Mouse (Mus musculus) limb, embryonic 15.5 days (tissue): ENCODE measurements at regions not wholly inside any gene's neighbourhood (a gene's known extent, or its start where the extent isn't known, plus 50 kb on each side); places are given as distances from the start of the nearest gene placed in this dataset.

Source experiments
- ATAC-seq: fragments of 200-750 bp; cut with Nextera tagmentation; 2 replicates; pipeline ENCODE4 v1.8.0; 2017; ENCODE audit warnings: low read depth, moderate TSS enrichment; ENCODE audit not compliant: insufficient number of reproducible peaks, low FRiP score, low TSS enrichment
- H3K27ac ChIP-seq: fragments of 300-500 bp; sonication (generic); 2 replicates; pipeline ENCODE4 v1.5.1; 2015; ENCODE audit warnings: moderate library complexity, mild to moderate bottlenecking, inconsistent platforms
- H3K27me3 ChIP-seq: fragments of 300-500 bp; sonication (generic); 2 replicates; pipeline ENCODE4 v1.6.1; 2015; ENCODE audit warnings: inconsistent platforms
- H3K36me3 ChIP-seq: fragments of 300-500 bp; sonication (generic); 2 replicates; pipeline ENCODE4 v1.6.1; 2015; ENCODE audit warnings: inconsistent platforms
- H3K4me1 ChIP-seq: fragments of 300-500 bp; sonication (generic); 2 replicates; pipeline ENCODE4 v1.6.1; 2015; ENCODE audit warnings: inconsistent platforms
- H3K4me2 ChIP-seq: fragments of 300-500 bp; sonication (generic); 2 replicates; pipeline ENCODE4 v1.6.1; 2015; ENCODE audit warnings: mild to moderate bottlenecking, inconsistent platforms
- H3K4me3 ChIP-seq: fragments of 300-500 bp; sonication (generic); 2 replicates; pipeline ENCODE4 v1.5.1; 2015; ENCODE audit warnings: mild to moderate bottlenecking, inconsistent platforms
- H3K9ac ChIP-seq: fragments of 300-500 bp; sonication (generic); 2 replicates; pipeline ENCODE4 v1.6.1; 2015; ENCODE audit warnings: inconsistent platforms
- H3K9me3 ChIP-seq: fragments of 300-500 bp; sonication (generic); 2 replicates; pipeline ENCODE4 v1.6.1; 2016; ENCODE audit warnings: inconsistent platforms
- WGBS: fragments of 180-500 bp; shearing (Covaris S2); methylation state at CpG from one replicate; pipeline ENCODE4 v1.1.7; 2015; 5-methylcytosine and 5-hydroxymethylcytosine counted together

GRCm38 (mm10) chr15:62189565-62190181, 1266.9 kb upstream of the A1bg start:
- Histone ChIP-seq H3K4me1 (no peaks in the 10 kb centered on the region), H3K9ac (no peak overlapping the region), H3K9me3 (no peaks in the 10 kb centered on the region), H3K4me3 (no peak overlapping the region), H3K27ac (no peak overlapping the region), H3K27me3 (no peaks in the 10 kb centered on the region), H3K36me3 (no peaks in the 10 kb centered on the region), H3K4me2 (no peak overlapping the region)
- no peak for ATAC-seq
- WGBS, result 82% methylated on average over 14 of the region's 14 CpGs

DNA sequence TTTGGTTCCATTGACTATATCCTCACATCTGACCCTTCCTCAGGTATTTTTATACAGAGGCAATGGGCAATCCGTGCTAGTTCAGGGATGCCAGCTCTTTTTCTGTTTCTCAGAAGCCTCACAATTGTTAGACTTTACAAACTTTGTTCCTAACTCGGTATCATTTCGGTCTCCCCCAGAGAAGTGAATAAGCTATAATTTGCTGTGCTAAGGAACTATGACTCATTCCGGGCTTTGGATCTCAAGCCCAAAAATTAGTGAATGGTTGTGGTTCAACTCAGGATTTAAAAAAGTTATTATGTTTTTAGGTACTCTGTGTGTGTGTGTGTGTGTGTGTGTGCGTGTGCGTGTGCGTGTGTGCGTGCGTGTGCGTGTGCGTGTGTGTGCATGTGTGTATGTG, 1263.7 kb upstream of the A1bg start:
- Histone ChIP-seq H3K4me2 (no peak overlapping the region), H3K9ac (no peak overlapping the region), H3K4me3 (no peak overlapping the region), H3K27ac (no peak overlapping the region), H3K36me3 (no peaks in the 10 kb centered on the region), H3K4me1 (no peaks in the 10 kb centered on the region), H3K27me3 (no peaks in the 10 kb centered on the region), H3K9me3 (no peaks in the 10 kb centered on the region)
- ATAC-seq, result no peak
- WGBS, result 95% methylated on average over 11 of the region's 11 CpGs

DNA sequence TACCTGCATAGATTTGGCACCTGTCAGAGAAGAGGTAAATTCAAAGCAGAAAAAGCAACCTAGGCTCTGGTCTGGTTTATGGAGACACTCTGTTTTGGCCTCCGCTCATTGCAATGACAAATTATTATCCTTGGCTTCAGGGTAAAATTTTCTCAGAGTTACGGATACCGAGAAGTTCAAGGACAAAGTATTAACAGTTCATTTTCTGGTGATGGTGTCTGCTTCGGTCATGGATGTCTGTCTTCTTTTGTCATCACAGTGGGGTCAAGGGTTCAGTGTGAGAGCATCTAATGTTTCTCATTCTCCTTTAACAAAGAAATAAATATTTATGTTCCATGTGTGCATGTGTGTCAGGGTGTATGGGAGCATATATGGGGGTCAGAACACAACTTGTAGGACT, 1261.0 kb upstream of the A1bg start:
- 90% methylated on average over 4 of the region's 4 CpGs for WGBS
- Histone ChIP-seq H3K4me3 (no peak overlapping the region), H3K4me1 (no peaks in the 10 kb centered on the region), H3K4me2 (no peak overlapping the region), H3K9me3 (no peaks in the 10 kb centered on the region), H3K27ac (no peak overlapping the region), H3K9ac (no peak overlapping the region), H3K27me3 (no peaks in the 10 kb centered on the region), H3K36me3 (no peaks in the 10 kb centered on the region)
- ATAC-seq, result no peak

DNA sequence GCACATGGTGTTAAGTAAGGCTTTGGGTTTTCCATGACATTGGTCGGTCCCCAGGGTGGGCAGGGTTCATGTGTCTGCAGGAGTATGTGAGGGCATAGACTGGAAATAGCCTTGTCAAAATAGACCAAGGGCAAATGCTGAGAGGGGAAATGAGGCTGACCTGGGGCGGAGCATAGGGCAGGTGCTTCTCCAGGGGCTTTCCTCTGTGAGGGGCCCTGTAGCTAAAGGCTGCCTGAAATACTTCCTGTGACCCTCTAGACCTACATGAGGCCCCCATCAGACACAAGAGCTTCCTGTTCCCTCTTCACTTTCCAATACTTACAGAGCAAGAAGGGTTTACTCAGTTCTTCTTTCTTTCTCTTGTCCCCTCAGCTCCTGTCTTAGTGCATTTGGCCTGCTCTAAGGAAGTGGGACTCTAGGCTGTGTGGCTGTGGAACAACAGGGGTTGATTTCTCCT, 1258.7 kb upstream of the A1bg start:
- Histone ChIP-seq H3K36me3 (no peaks in the 10 kb centered on the region), H3K4me3 (no peak overlapping the region), H3K27ac (no peak overlapping the region), H3K4me1 (no peaks in the 10 kb centered on the region), H3K9me3 (no peaks in the 10 kb centered on the region), H3K4me2 (no peak overlapping the region), H3K9ac (no peak overlapping the region), H3K27me3 (no peaks in the 10 kb centered on the region)
- ATAC-seq, result no peak
- WGBS, result 93% methylated on average over 2 of the region's 2 CpGs

DNA sequence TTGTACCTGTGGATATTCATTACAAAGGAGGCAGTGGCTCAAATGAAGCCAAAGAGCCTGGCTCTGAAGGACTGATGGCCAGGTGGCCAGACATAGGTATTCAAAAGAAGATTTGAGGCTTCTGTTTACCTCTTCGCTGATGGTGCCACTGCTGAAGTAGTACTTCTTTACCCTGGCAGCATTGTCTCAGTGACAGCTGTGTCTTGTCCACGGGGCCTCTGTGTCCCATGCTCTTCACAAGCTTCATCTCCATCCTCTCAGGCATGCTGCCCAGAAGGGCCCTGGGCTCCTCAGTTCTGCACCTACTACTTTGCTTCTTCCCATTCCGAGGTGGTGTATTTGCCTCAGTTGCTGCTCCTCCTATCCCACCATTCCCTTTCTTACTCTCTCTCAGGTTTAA, 1257.9 kb upstream of the A1bg start:
- no peak for ATAC-seq
- WGBS, result 95% methylated on average over 3 of the region's 3 CpGs
- Histone ChIP-seq H3K27me3 (no peaks in the 10 kb centered on the region), H3K9me3 (no peaks in the 10 kb centered on the region), H3K9ac (no peak overlapping the region), H3K36me3 (no peaks in the 10 kb centered on the region), H3K4me2 (no peak overlapping the region), H3K4me1 (no peaks in the 10 kb centered on the region), H3K4me3 (no peak overlapping the region), H3K27ac (no peak overlapping the region)

DNA sequence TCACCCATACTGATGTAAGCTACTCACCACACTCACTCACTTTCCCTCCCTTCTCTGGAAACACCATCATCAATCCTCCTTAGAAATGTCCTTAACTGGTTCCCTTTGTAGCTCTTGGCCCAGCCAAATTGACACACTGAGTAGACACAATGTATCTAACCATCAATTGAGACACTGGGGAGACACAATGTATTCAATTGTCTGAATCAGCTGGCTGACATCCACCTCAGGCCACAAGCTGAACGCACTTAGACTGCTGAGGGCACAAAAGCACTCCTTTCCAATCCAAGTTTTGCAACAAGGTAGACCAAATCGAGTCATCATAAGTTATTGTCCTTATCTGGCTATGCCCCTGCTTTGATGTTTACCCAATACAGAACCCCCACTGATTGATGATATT, 1257.0 kb upstream of the A1bg start:
- no peak overlapping the region for H3K27ac ChIP-seq
- WGBS, result 78% methylated on average over 2 of the region's 2 CpGs
- no peaks in the 10 kb centered on the region for H3K9me3 ChIP-seq
- no peaks in the 10 kb centered on the region for H3K27me3 ChIP-seq
- H3K4me1 ChIP-seq, result no peaks in the 10 kb centered on the region
- no peak overlapping the region for H3K4me3 ChIP-seq
- H3K9ac ChIP-seq, result no peak overlapping the region
- ATAC-seq, result no peak
- H3K4me2 ChIP-seq, result no peak overlapping the region
- H3K36me3 ChIP-seq, result no peaks in the 10 kb centered on the region

- WGBS, result 41% methylated on average over 6 of the region's 6 CpGs
- no peak for ATAC-seq
- H3K36me3 ChIP-seq, result no peaks in the 10 kb centered on the region
- no peak overlapping the region for H3K27ac ChIP-seq
- no peak overlapping the region for H3K9ac ChIP-seq
- H3K9me3 ChIP-seq, result no peaks in the 10 kb centered on the region
- H3K4me3 ChIP-seq, result no peak overlapping the region
- H3K4me1 ChIP-seq, result no peaks in the 10 kb centered on the region
- H3K4me2 ChIP-seq, result no peak overlapping the region
- no peaks in the 10 kb centered on the region for H3K27me3 ChIP-seq
Measured at GRCm38 (mm10) chr15:62178568-62178967, 1255.8 kb upstream of the A1bg start.

GRCm38 (mm10) chr15:62177768-62178410, 1255.1 kb upstream of the A1bg start:
- H3K27me3 ChIP-seq, result no peaks in the 10 kb centered on the region
- H3K4me2 ChIP-seq, result no peak overlapping the region
- H3K4me3 ChIP-seq, result no peak overlapping the region
- no peaks in the 10 kb centered on the region for H3K9me3 ChIP-seq
- no peak overlapping the region for H3K27ac ChIP-seq
- WGBS, result 82% methylated on average over 9 of the region's 9 CpGs
- H3K4me1 ChIP-seq, result no peaks in the 10 kb centered on the region
- no peaks in the 10 kb centered on the region for H3K36me3 ChIP-seq
- H3K9ac ChIP-seq, result no peak overlapping the region
- ATAC-seq, result no peak

DNA sequence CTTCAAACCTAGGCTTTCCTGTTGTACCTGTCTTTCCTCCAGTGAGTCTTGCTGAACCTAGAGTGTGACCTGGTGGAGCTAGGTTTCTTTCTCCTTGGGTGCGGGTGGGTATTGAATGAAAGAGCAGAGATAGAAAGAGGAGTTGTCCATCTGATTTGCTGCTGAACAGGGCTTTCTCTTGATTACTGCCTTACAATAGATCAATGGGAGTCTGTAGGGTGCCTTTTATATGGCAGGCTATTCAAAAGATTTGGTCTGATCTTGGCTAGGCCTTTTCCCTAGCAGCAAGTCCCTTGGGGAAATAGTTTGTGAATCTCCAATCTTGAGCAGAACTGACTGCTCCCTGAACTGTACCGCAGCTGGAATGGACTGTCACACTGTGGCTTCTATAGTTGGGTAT, 1253.3 kb upstream of the A1bg start:
- Histone ChIP-seq H3K9me3 (no peaks in the 10 kb centered on the region), H3K27me3 (no peaks in the 10 kb centered on the region), H3K4me2 (no peak overlapping the region), H3K9ac (no peak overlapping the region), H3K4me1 (no peaks in the 10 kb centered on the region), H3K4me3 (no peak overlapping the region), H3K36me3 (no peaks in the 10 kb centered on the region), H3K27ac (no peak overlapping the region)
- ATAC-seq, result no peak
- 85% methylated on average over 2 of the region's 2 CpGs for WGBS

DNA sequence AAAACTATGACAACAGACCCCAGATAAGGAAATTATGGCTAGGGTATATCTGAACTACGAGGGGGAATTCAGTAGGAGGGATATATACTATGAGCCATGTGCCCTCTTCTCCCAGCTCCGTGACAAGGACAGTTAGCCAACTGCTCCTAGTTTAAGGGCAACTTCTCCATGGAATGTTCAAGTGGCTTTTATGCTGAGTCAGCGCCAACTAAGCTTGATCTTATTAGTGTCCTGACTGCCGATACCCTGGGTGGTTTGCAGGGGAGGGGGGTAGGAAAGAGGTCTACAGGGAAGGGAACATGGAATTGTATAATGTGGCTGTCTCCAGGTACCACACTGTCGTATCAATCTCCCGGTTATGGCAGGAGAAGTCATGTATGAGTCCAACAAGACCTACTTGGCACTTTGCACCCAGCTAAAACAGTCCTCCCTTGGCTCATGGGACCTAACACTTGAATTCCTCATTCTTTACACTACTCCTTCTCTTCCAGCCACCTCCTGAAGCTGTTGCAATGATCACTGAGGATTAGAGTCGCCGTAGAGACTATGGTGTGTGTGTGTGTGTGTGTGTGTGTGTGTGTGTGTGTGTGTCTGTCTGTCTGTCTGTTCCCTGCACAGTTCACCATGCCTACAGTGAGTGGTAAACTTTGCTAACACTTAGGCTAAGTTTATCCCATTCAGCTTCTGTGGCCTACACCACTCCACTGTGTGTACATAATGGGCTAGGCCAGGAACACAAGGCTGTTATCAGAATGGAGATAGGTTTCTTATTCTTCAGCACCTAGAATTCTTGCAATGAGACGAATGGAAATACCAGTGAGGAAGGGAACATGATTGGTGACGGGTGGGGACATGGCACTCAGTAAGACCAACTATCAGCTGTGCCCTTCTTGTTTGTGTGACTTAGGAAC, 1251.1 kb upstream of the A1bg start:
- Histone ChIP-seq H3K4me2 (no peak overlapping the region), H3K27ac (no peak overlapping the region), H3K9ac (no peak overlapping the region), H3K27me3 (no peaks in the 10 kb centered on the region), H3K36me3 (no peaks in the 10 kb centered on the region), H3K9me3 (no peaks in the 10 kb centered on the region), H3K4me3 (no peak overlapping the region), H3K4me1 (no peaks in the 10 kb centered on the region)
- ATAC-seq, result no peak
- 88% methylated on average over 10 of the region's 10 CpGs for WGBS

DNA sequence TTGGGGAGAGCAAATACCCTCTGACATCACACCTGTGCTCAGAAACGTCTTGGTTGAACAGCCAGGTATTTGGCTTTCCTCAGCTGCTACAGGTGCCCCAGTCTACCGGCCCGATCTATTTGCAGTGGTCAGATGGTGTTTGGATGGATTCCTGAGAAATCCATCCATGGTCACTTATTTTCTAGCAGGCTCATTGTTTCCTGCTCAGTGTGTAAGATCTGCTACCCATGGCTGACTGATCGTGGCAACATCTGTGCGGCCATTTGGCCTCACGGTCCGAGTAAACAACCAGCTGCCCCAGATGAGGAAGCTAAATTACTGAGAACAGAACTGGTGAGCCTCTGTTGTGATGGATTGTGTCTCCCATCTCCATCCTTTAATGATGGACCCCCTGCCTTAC, 1248.8 kb upstream of the A1bg start:
- H3K4me1 ChIP-seq, result no peaks in the 10 kb centered on the region
- 61% methylated on average over 7 of the region's 7 CpGs for WGBS
- no peaks in the 10 kb centered on the region for H3K27me3 ChIP-seq
- no peaks in the 10 kb centered on the region for H3K9me3 ChIP-seq
- no peak overlapping the region for H3K4me2 ChIP-seq
- no peak overlapping the region for H3K4me3 ChIP-seq
- H3K36me3 ChIP-seq, result no peaks in the 10 kb centered on the region
- no peak for ATAC-seq
- H3K27ac ChIP-seq, result no peak overlapping the region
- H3K9ac ChIP-seq, result no peak overlapping the region

- H3K9ac ChIP-seq, result no peak overlapping the region
- no peaks in the 10 kb centered on the region for H3K27me3 ChIP-seq
- H3K4me3 ChIP-seq, result no peak overlapping the region
- no peak overlapping the region for H3K4me2 ChIP-seq
- H3K27ac ChIP-seq, result no peak overlapping the region
- no peaks in the 10 kb centered on the region for H3K36me3 ChIP-seq
- H3K4me1 ChIP-seq, result no peaks in the 10 kb centered on the region
- WGBS, result 76% methylated on average over 2 of the region's 2 CpGs
- ATAC-seq, result no peak
- no peaks in the 10 kb centered on the region for H3K9me3 ChIP-seq
Measured at GRCm38 (mm10) chr15:62171167-62171566, 1248.4 kb upstream of the A1bg start.
